Mouse (Mus musculus): ENCODE measurements around the gene Tmem156. TPM values are rescaled to one million over a fixed set of nuclear protein-coding genes. Genes with fewer than 3 reads are reported as not detected.

Tmem156 gene
- total and polyA plus RNA-seq, 3 experiments: 2.6 to 4.1 TPM; not detected in 1

GRCm38 (mm10) chr5:65036597-65036996 lies 55.3 kb downstream of the Tmem156 start:
- Histone ChIP-seq H3K9me3 (replicated peaks; ENCODE audit: insufficient read depth, low read length) (no peaks in the 10 kb centered on the region), H3K36me3 (ENCODE audit: control insufficient read depth in 1 of 2, insufficient read depth in 2 of 2, low read length in 2 of 2) (no peaks in the 10 kb centered on the region), H3K27me3 (ENCODE audit: control insufficient read depth in 1 of 2, insufficient read depth in 2 of 2, low read length in 2 of 2) (no peaks in the 10 kb centered on the region), H3K79me2 (ENCODE audit: control insufficient read depth, insufficient read depth, low read length, poor library complexity) (no peaks in the 10 kb centered on the region), H3K9ac (ENCODE audit: control insufficient read depth, low read depth, low read length, poor library complexity, severe bottlenecking) (no peak overlapping the region), H3K4me3 (ENCODE audit: control insufficient read depth in 1 of 2, insufficient read depth in 1 of 2, low read depth in 2 of 2, low read length in 2 of 2) (no peak overlapping the region), H3K27ac (ENCODE audit: control insufficient read depth, low read depth, low read length) (no peak overlapping the region), H3K4me1 (ENCODE audit: control insufficient read depth in 1 of 2, insufficient read depth in 2 of 2, low read length in 2 of 2) (no peaks in the 10 kb centered on the region)
- DNase-seq (ENCODE audit: low read depth, low spot score): no peak
- TF ChIP-seq NELFE (IDR thresholded peaks at IDR 0.05; ENCODE audit: low read depth, low read length): no peak
- TF ChIP-seq UBTF (IDR thresholded peaks at IDR 0.05; ENCODE audit: borderline replicate concordance, insufficient read depth, low read depth, low read length): no peak
- TF ChIP-seq RCOR1 (IDR thresholded peaks at IDR 0.05; ENCODE audit: low read depth, low read length): no peak
- no peak for TF ChIP-seq POLR2AphosphoS5 (IDR thresholded peaks at IDR 0.05; ENCODE audit: borderline replicate concordance, low read depth, low read length)
- no peak for TF ChIP-seq ZMIZ1 (IDR thresholded peaks at IDR 0.05; ENCODE audit: low read depth, low read length)
- no peak for TF ChIP-seq TAL1 (IDR thresholded peaks at IDR 0.05; ENCODE audit: low read length)
- TF ChIP-seq MXI1 (IDR thresholded peaks at IDR 0.05; ENCODE audit: low read depth, low read length): no peak

GRCm38 (mm10) chr5:65028019-65028418 lies 63.9 kb downstream of the Tmem156 start:
- no peak overlapping the region for H3K27ac ChIP-seq (ENCODE audit: control insufficient read depth, low read depth, low read length)

GRCm38 (mm10) chr5:65026776-65027175 lies 65.2 kb downstream of the Tmem156 start:
- no peaks in the 10 kb centered on the region for H3K36me3 ChIP-seq (ENCODE audit: control insufficient read depth in 1 of 2, insufficient read depth in 2 of 2, low read length in 2 of 2)
- no peak overlapping the region for H3K4me3 ChIP-seq (ENCODE audit: control insufficient read depth in 1 of 2, insufficient read depth in 1 of 2, low read depth in 2 of 2, low read length in 2 of 2)
- H3K9me3 ChIP-seq (replicated peaks; ENCODE audit: insufficient read depth, low read length): no peaks in the 10 kb centered on the region
- DNase-seq (ENCODE audit: low read depth, low spot score): no peak
- H3K9ac ChIP-seq (ENCODE audit: control insufficient read depth, low read depth, low read length, poor library complexity, severe bottlenecking): no peak overlapping the region
- H3K27me3 ChIP-seq (ENCODE audit: control insufficient read depth in 1 of 2, insufficient read depth in 2 of 2, low read length in 2 of 2): no peaks in the 10 kb centered on the region; a peak in 2 of 4 replicates
- no peaks in the 10 kb centered on the region for H3K4me1 ChIP-seq (ENCODE audit: control insufficient read depth in 1 of 2, insufficient read depth in 2 of 2, low read length in 2 of 2)
- H3K79me2 ChIP-seq (ENCODE audit: control insufficient read depth, insufficient read depth, low read length, poor library complexity): no peaks in the 10 kb centered on the region
- TF ChIP-seq ZMIZ1 (IDR thresholded peaks at IDR 0.05; ENCODE audit: low read depth, low read length) (no peak), HCFC1 (IDR thresholded peaks at IDR 0.05; ENCODE audit: low read depth, low read length) (no peak), E2F4 (IDR thresholded peaks at IDR 0.05; ENCODE audit: borderline replicate concordance, low read depth, low read length) (no peak), UBTF (IDR thresholded peaks at IDR 0.05; ENCODE audit: borderline replicate concordance, insufficient read depth, low read depth, low read length) (no peak), ELF1 (IDR thresholded peaks at IDR 0.05; ENCODE audit: low read depth, low read length) (no peak), TBP (IDR thresholded peaks at IDR 0.05; ENCODE audit: low read depth, low read length) (no peak)
- H3K27ac ChIP-seq (ENCODE audit: control insufficient read depth, low read depth, low read length): no peak overlapping the region

More at GRCm38 (mm10) chr5:65028019-65028418, 63.9 kb downstream of the Tmem156 start:
- H3K27me3 ChIP-seq (ENCODE audit: control insufficient read depth in 1 of 2, insufficient read depth in 2 of 2, low read length in 2 of 2): no peaks in the 10 kb centered on the region; a peak in 1 of 4 replicates
- DNase-seq (ENCODE audit: low read depth, low spot score): no peak
- no peaks in the 10 kb centered on the region for H3K36me3 ChIP-seq (ENCODE audit: control insufficient read depth in 1 of 2, insufficient read depth in 2 of 2, low read length in 2 of 2)
- no peak overlapping the region for H3K9ac ChIP-seq (ENCODE audit: control insufficient read depth, low read depth, low read length, poor library complexity, severe bottlenecking)
- no peak overlapping the region for H3K4me3 ChIP-seq (ENCODE audit: control insufficient read depth in 1 of 2, insufficient read depth in 1 of 2, low read depth in 2 of 2, low read length in 2 of 2)
- H3K9me3 ChIP-seq (replicated peaks; ENCODE audit: insufficient read depth, low read length): no peaks in the 10 kb centered on the region
- H3K79me2 ChIP-seq (ENCODE audit: control insufficient read depth, insufficient read depth, low read length, poor library complexity): no peaks in the 10 kb centered on the region
- no peak for TF ChIP-seq MAFK (IDR thresholded peaks at IDR 0.05; ENCODE audit: borderline replicate concordance, low read depth, low read length)
- no peaks in the 10 kb centered on the region for H3K4me1 ChIP-seq (ENCODE audit: control insufficient read depth in 1 of 2, insufficient read depth in 2 of 2, low read length in 2 of 2)

Measured in MEL (cell line).